Mouse (Mus musculus) gastrocnemius, postnatal 25 days (tissue): ENCODE measurements around the gene Pknox2. TPM values are rescaled to one million over a fixed set of nuclear protein-coding genes. Genes with fewer than 3 reads are reported as not detected.

Source experiments
- DNase-seq: peaks from one replicate; pipeline ENCODE4 v3.0.0; 2022
- total RNA-seq, 2 experiments: library from RNA; stranded (reverse); gene quantifications; 1 replicate in 1 of 2; 2 replicates in 1 of 2; pipeline ENCODE4 v1.2.3; 2021

Pknox2 gene
- total RNA-seq, 2 experiments from 2014 or later, result 30.1 to 31.4 TPM

DNA sequence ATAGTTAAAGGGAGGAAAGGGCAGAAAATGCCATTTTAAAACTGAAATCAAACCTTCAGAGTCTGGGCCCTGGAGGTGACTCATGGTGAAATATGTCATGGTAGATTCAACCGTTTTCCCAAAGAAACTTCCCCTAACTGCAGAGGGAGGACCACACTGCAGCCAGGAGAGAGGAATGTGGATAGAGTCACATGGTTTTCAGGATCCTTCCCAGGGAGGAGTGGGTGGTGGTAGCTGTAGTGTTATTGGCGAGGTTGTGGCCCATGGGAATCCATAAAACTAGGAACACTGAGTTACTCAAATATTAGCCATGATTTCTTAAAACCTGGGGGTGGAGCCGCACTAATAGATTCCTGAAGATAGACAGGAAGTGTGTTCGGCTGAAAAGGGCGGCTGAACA, 99.7 kb downstream of the Pknox2 start:
- peak; percentile 70 for DNase-seq

DNA sequence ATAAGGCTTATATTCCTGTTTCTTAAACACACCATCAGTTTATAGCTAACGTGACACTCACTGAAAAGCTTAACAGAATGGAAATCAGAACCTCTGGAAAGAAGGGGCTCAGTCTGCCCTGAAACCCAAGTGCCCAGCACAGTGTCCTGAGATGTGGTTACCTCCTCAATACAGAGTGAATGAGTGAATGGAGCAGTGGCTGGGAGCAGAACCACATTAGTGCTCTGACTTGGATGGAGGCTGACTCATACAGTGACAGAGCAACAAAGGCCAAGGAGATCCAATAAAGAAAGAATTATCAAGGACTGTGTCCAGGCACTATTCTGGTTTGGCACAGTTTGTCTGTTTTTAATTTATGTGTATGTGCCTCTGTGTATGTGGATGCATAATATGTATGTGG, 101.3 kb downstream of the Pknox2 start:
- no peak for DNase-seq

DNA sequence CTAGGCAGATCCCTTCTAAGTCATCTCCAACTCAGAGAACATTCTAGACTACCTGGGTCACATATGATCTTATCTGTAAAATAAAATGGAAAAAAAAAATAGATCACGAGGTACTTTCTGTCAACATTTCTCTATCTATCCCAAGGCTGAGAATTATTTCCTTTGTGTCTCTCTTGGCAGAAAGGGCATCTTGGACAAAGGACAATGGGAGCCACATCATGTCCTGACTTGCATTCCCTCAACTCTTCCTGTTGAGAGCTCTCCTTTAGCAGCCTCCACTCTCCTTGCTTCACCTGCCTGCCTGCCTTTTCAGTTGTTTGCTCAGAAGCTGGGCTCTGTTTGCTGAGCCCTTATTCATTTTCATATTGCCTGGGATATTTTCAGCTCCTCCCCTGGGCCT, 103.0 kb downstream of the Pknox2 start:
- no peak for DNase-seq

DNA sequence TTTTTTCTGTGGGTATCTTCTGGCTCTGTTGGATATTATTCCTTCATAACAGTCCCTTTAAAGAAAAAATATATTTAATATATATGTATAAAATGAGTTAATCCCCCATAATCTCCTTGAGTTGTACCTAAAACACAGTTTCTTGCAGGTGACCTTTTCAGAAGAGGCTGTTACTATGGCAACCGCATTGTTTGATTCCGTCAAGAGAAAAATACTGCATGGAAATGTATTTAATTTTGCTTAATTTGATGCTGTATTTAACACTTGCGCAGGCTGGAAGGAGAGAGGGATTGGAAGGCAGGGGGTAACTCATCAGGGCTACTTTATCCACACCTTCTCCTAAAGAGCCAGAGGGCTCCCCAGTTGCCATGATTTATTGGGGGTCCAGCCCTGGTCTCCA, 108.3 kb downstream of the Pknox2 start:
- DNase-seq, result no peak

DNA sequence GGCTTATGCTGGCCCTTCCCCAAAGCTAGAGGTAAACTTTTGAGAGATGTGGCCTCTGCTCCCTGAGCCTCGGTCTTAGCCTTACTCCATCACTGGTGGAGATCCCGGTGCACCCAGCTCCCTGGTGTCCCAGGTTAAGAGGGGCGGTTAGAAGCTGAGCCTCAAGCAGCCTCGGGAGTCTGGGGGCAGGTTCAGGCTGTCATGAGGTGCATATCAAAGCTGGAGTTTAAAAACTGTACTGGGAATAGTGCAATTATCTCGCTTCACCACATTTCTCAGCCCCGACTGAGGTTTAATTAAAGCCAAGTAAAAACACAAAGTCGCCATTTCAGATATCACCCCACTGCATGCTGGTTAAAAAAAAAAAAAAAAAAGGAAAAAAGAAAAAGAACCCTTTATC, 108.8 kb downstream of the Pknox2 start:
- DNase-seq, result no peak

DNA sequence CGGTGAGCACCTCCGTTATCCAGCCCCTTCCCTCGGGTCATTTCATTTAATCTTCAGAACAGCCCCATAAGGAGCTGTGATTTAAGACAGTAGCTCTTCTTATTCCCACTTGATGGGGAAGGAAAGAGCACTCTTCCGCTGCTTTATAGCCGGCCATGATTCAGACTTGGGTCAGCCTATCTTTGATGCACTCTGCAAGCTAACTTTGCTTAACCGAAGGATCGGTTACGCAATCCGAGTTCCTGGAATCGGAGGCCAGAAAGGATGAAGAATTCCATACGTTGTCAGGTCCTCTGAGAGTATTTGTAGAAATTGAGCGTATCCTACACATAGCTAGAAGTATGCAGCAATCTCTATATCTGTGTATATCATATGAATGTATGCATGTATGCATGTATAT, 109.8 kb downstream of the Pknox2 start:
- DNase-seq, result no peak

DNA sequence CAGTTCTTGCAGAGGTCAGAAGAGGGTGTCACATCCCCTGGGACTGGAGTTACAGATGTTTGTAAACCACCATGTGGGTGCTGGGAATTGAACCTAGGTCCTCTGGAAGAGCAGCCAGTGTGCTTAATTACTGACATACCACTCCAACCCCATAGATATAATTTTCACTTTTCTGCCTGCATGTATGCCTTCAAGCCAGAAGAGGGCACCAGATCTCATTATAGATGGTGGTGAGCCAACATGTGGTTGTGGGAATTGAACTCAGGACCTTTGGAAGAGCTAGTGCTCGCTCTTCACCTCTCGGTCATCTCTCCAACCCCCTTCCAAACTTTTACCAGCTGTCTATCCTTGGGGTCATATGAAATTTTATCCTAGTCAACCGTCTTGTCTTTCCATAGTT, 112.0 kb downstream of the Pknox2 start:
- no peak for DNase-seq

DNA sequence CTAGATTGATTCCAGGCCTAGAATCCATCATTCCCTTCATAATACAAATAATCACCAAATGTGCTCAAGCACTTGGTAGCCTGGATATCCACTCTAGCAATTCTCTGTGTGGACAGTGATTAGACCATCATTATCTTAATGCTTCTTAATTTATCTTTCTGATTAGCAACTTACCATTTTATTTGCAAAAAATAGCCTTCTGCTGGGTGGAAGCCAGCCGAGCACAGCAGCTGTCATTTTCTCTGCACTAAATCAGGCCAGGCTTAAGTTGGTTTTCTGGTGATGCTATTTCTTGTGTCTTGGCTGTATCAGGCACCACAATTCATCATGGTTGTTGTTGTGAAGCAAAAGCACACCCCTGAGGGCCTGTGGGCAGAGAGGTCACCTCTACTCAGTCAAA, 112.9 kb downstream of the Pknox2 start:
- no peak for DNase-seq

DNA sequence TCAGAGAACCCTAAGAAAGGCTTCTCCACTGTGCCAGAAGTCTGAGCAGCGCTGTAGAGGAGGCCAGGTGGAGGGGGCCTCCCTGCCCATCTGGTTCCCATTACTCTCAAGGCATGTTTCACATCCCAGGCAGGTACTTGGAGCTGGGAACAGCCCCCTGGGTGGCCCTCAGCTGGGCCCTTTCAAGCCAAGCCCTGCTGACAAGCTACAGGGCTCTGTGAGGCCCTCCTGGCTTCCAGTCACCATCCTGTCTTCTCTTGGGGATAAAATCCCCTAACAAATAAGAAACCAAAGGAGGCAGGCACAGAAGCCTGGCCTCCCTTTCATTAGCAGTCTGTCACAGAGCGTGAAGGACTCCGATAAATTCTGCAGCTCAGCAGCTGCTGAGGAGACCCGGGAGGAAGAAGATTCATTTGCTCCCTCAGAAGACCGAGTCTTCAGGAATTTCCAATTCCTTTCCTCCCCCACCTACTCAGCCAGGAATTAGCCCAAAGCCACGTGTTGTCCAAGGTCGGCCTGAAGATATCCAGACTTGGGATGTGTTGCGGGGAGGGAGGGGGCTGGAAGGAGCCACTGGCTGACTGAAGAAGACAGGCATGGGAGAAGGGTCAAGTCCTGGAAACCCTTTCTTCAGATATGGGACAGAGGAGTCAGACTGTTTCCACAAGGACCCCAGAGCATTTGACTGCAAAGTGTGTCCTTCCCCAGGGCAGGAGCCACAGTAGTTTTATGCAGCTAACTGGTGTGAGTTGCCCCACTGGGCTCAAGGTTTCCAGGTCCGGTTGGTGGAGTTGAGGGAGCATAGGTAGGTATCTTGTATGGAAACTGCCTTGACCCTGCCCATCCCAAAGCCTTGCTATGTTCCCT, 116.6 kb downstream of the Pknox2 start:
- DNase-seq, result no peak

DNA sequence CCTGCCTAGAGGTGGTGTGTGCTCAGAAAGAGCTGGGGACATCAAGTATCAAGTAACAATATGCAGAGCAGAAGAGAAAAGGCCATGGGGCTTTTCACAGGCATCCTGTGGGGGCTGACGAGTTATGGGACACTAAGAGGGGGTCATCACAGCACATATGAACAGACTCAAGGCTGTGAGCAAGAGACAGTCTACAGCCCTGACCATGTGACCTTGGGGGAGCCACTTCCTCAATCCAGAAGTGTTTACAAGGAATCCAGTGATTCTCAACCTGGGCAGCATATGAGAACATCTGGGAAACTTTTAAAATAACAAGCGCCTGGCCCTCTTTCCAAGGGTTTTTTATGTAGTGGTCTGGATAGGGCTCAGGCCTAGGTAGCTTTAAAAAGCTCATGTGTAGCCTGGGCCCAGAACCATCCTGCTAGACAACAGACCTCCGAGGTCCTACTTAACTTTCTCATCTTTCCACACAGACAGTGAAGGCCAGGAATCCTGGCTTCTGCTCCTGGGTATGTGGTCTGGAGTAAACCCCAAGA, 117.3 kb downstream of the Pknox2 start:
- DNase-seq, result no peak

DNA sequence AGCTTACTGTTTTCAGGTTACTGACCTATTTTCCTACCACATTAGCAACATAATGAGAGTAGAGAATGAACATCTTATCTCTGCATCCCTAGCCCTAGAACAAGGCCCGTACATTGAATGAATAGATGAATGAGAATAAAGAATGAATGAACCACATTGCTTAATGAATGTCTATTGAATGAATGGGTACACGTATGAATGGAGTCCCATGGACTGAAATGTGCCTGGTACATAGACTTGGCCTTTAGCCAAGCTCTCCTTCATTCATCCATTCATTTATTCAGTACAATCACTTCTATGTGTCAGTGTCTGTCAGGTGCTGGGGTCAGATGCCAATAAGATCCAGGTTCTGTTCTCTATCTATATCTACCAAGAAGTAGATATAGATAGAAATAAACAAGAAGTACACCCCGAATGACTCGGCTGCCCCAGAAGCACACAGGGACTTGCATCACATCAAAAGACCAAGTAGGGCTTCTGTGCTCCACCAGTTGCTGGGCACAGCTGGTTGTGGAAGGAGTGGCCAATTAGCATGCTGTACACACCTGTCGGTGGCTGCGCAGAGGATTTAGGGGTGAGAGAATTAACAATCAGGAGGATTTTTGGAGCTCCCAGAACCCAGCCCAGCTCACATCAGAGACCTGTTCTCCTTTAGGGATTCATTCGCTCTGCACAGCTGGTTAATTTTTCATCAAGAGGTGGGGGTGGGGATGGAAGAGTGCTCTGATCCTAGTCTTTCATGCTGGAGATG, 119.2 kb downstream of the Pknox2 start:
- no peak for DNase-seq

DNA sequence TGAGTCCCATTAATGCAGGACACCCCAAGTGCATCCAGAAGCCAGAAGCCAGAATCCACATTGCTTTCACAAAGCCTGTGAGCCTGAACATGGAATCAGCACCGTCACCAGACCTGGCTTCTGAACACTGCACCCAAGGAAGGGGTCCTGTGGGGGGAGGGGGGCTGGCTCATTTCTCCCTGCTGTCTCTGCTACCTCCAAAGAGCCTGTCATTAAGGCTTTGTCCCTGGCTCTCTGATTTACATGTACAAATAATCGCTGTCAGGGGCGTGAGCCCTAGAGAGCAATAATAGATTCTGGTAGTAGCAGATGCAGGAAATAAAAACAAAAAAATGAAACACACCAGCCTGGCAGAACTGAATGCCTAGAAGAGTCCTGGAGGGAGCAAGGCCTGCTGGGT, 121.3 kb downstream of the Pknox2 start:
- no peak for DNase-seq

DNA sequence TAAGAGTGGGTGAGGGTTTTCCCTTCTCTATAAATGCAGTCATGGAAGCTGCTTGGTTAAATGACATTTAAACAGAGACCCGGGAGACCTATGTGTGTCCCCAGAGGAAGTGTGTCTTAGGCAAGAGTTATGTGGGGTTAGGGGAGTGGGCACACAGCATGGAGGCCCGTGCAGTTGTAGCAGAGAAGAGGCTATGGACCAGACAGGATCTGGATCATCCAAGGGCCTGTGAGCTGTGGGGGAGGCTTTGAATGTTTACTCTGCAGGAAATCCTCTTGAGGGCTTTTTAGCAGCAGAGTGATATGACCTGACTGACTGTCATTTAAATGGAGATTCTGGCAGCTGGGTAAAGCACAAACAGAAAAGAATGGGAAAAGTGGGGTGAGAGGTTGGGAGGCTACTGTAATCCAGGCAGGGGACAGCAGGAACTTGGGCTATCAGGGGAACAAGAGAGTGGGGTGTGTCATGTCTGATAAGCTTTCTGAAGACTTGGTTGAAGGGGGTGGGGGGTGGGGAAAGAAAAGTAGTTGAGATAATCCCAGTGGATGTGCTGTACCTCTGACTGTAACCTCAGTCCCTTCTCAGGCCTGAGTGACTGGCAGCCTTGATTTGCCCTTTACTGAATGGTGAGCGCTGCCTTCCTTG, 125.5 kb downstream of the Pknox2 start:
- no peak for DNase-seq

DNA sequence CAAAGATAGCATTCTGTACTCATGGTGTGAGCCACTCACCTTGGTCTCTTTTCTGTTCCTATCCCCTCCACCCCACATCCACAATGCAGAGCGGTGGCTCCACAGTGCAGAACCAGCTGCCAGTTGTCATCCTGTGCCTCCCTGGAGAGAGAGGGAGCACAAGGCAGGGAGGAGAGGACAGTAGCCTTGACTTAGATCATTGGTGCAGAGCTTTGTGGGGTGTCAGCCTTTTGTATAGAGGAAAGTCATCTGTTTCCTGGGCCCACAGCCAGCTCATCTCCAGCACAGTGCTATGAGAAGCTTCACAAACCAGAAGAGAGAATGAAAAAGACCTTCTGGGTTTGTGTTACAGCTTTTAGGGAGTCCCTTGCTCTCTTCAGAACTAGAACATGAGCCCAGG, 129.1 kb downstream of the Pknox2 start:
- DNase-seq, result no peak

DNA sequence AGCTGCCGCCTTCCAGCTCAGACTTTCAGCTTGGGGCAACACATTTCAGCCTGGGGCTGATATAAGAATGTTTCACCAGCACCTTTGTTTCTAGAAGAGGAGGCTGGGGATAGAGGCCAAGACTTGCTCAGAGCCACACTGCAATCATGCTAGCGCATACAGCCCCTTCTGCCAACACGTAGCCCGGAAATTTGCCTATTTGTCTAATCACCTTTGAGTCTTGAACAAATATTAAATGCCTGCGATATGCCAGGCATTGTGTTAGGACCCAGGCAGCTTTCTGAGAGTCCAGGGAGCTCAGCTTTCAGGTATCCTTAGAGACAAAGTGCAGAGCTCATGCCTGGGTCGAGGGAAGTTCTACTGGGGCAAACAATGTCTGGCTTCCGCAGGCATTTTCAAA, 130.0 kb downstream of the Pknox2 start:
- DNase-seq, result no peak

DNA sequence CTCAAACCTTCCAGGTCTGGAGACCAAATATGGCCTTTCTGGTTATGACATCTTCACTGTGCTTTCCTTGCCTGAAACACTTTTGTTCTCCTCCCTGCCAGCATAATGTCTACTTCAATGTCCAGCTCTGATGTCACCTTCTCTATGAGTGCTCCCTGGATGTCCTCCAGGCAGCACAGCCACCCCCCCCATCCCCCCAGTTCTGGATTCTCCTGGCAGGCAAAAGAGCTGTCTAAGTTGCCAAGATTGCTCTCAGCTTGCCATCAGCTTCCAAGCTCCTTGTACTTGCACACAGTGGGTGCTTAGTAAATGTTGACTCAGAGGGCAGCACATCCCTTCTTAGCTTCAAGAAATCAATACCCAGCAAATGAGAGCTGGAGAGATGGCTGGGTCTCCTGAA, 131.0 kb downstream of the Pknox2 start:
- no peak for DNase-seq

DNA sequence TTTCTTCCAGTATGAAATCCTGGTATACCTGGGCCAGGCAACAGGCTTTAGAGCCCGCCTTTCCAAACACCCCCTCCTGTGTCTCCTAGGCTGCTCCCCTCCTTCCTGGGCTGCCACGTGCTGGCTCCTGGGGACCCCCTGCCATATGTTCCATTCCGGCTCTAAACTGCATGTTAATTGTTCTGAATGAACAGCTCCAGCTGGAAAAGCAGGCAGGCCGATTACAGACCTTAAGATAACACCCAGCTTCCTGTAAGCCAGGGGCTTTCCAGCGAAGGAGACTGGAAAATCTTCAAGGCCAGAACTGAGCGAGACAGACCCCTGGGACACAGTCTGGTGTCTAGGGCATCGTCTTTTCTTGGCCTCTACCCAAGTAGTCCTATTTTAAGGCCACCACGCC, 133.6 kb downstream of the Pknox2 start:
- DNase-seq, result no peak

DNA sequence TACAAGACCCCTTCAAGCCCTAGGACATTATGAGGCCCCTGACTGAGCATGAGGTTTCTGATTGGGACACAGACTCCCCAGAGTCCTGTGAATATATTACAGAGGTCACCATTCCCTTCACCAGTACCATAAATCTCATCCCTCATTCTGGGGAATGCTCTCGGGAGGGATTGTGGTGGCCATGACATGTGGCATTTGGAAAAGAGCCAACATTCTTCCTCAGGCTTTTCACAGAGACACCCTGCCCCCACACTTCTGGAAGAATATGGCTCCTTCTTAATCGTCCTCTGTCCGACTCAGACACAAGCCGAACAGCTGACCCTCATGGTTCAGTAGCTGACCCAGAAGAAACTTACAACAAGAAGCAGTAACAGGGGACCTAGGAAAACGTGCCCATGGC, 139.1 kb downstream of the Pknox2 start:
- no peak for DNase-seq

DNA sequence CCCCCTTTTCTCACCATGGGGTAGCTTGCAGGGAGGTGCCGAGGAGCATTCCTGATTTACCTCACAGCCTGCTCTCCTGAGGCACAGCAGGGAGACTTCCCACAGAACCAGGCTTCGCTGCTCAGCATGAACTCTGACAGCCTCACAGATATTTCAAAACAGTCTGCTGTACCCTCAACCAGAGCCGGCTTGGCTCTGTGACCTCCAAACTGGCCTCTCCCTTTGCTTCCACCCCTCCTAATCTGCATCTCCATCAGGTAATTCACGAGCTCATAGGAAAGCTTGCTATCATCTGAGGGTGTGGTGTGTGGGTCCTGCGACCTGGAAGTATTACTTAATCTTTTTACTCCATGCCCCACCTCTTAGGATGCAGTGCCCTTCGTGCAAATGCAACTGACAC, 142.5 kb downstream of the Pknox2 start:
- no peak for DNase-seq

DNA sequence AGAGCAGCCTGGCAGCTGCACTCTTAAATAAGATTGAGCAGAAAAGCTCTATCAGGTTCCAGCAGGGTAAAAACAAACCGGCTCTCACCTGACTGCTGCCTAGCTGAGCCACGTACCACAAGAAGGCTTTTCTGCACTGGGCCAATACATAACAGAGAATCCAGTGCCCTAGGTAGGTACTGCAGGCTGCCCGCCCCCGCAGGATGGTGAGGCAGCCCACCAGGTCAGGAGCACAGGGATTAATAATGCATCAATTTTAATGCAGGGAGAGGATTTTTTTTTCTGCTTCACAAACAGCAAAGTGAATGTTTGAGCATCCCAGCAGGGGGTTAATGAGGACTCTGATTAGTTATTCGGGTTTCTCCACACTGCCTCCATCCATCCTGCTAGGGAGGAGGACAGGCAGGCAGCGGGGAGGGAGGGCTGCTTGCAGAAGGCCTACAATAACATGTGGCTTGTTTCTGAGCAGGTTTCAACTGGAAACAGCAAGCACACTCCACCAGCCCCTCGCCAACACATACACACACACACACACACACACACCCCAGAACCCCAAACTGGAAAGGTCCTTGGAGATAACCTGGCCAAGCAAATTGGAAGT, 145.2 kb downstream of the Pknox2 start:
- DNase-seq, result no peak

DNA sequence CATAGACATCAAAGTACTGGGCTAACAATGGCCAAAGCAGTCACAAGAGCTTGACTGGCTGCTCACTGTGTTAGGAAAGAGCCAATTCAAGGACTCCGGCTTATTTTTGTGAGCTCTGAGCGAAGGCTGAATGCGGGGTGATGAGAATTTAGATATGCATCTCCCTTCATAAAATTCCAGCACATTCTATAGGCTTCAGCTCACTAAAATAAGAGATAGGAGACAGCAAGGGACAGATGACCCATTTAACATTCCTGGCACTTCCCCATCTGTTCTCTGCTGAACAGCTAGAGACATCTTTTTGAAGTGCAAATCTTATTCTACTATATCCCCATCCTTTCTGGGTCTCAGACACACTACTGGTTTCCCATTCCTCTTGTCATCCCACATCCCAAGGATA, 147.8 kb downstream of the Pknox2 start:
- DNase-seq, result no peak

DNA sequence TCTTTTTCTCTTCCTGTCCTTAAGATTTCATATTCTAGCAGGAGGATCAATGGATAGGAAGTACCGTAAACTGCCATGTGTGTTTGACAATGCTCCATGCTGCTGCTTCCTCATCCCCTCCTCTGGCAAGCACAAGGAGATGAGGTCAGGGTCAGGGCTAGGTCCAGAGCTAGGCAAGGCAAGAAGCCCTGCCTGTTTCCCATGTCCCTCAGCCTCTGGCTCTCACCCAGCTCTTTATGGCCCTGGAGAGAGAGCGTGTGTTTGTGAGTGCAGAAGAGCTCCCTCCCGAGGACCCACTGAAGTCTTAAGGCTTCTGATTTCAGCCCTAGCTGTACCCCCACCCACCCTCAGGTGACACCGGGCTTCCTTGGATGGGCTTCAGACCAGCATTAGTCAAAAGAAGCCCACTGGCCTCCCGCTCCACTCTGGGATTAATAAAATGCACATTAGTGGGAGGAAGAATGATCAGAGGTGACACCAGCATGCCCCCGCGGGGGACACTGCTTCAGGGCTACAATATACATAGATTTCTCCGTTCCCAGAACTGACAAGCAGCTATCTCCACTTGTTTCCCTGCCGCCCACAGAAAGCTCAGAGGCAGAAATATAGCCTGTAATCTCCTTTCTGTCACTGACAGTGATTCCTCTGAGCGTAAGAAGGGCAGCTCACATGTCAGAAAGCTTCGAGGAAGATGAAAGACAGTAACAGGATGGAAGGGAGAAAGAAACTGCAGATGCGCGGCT, 156.4 kb downstream of the Pknox2 start:
- DNase-seq, result no peak
